Mouse (Mus musculus): ENCODE measurements around the gene Gtf3a. TPM values are rescaled to one million over a fixed set of nuclear protein-coding genes. Genes with fewer than 3 reads are reported as not detected.
"Not testable (repeated sequence)": the region's sequence is repeated elsewhere in the genome, so short reads cannot be mapped to it uniquely, and the experiment has no call there.

Gtf3a gene
- polyA plus RNA-seq, 1 experiment from 2014 or later: 64.9 TPM

DNA sequence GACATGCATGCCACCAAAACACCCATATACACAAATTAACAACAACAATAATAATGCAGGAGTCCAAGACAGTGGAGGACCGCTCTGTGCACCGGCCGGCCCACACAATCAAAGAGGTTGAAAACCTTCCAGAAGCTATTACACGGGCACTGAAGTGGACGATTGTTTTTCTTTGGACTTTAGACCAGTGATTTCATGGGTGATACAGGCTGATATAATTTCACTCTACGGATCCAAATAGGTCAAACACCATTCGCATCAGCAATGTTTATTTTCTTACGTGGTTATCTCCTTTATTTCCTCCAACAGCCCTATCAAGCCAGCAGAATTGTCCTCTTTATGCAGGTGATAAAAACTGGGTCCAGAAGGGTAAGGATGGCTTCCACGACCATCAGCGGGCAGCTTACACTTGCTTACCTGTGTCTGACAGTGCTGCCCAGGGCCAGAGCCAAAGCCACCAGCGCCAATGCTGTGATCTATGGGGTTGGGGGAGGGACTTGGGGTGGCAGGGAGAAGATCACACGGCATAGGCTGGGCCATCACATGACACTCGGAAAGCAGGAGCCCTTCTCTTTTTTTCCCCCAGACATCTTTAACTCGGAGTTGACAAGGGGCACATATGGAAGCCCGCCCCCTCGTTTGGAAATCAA lies 16.4 kb upstream of the Gtf3a start:
- no peaks in the 10 kb centered on the region for H3K36me3 ChIP-seq (ENCODE audit: control insufficient read depth, insufficient read depth)
- no peak overlapping the region for H3K9ac ChIP-seq (ENCODE audit: low read depth, low read length)
- no peaks in the 10 kb centered on the region for H3K4me1 ChIP-seq (replicated peaks; ENCODE audit: control insufficient read depth, insufficient read depth, low read length)
- peak; percentile 68 for ATAC-seq
- TF ChIP-seq CTCF (IDR thresholded peaks at IDR 0.05; ENCODE audit: low read depth): no peak
- no peaks in the 10 kb centered on the region for H3K9me3 ChIP-seq (ENCODE audit: control insufficient read depth)
- no peak overlapping the region for H3K27ac ChIP-seq (ENCODE audit: low read depth, low read length)
- no peak overlapping the region for H3K4me3 ChIP-seq (ENCODE audit: low read depth, low read length)
- 44% methylated on average over 16 of the region's 16 CpGs for WGBS
- no peaks in the 10 kb centered on the region for H3K27me3 ChIP-seq (replicated peaks; ENCODE audit: control insufficient read depth, insufficient read depth, low read length)
- H3K4me2 ChIP-seq (replicated peaks; ENCODE audit: low read depth): no peak overlapping the region

DNA sequence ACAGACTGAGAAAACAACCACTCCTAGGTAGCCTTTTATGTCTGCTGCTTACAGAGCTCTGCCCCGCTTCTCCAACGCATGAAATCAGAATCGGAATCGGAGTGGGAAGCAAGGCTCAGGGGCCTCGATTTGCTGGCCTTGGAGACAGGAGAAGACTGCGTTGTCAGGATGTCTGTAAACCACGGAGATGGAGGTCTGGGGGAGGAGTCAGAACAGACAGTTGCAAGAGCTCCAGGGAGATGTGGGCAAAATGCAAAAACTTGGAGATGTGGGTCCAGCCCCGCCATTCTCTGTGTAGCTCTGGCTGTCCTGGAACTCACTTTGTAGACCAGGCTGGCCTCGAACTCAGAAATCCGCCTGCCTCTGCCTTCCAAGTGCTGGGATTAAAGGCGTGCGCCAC lies 15.0 kb upstream of the Gtf3a start:
- Histone ChIP-seq H3K27me3 (replicated peaks; ENCODE audit: control insufficient read depth, insufficient read depth, low read length) (no peaks in the 10 kb centered on the region), H3K4me1 (replicated peaks; ENCODE audit: control insufficient read depth, insufficient read depth, low read length) (no peaks in the 10 kb centered on the region), H3K9ac (ENCODE audit: low read depth, low read length) (no peak overlapping the region), H3K4me3 (ENCODE audit: low read depth, low read length) (no peak overlapping the region), H3K4me2 (replicated peaks; ENCODE audit: low read depth) (no peak overlapping the region), H3K9me3 (ENCODE audit: control insufficient read depth) (no peaks in the 10 kb centered on the region), H3K36me3 (ENCODE audit: control insufficient read depth, insufficient read depth) (no peaks in the 10 kb centered on the region), H3K27ac (ENCODE audit: low read depth, low read length) (no peak overlapping the region)
- TF ChIP-seq CTCF (IDR thresholded peaks at IDR 0.05; ENCODE audit: low read depth): no peak
- no peak for ATAC-seq
- 79% methylated on average over 12 of the region's 12 CpGs for WGBS

DNA sequence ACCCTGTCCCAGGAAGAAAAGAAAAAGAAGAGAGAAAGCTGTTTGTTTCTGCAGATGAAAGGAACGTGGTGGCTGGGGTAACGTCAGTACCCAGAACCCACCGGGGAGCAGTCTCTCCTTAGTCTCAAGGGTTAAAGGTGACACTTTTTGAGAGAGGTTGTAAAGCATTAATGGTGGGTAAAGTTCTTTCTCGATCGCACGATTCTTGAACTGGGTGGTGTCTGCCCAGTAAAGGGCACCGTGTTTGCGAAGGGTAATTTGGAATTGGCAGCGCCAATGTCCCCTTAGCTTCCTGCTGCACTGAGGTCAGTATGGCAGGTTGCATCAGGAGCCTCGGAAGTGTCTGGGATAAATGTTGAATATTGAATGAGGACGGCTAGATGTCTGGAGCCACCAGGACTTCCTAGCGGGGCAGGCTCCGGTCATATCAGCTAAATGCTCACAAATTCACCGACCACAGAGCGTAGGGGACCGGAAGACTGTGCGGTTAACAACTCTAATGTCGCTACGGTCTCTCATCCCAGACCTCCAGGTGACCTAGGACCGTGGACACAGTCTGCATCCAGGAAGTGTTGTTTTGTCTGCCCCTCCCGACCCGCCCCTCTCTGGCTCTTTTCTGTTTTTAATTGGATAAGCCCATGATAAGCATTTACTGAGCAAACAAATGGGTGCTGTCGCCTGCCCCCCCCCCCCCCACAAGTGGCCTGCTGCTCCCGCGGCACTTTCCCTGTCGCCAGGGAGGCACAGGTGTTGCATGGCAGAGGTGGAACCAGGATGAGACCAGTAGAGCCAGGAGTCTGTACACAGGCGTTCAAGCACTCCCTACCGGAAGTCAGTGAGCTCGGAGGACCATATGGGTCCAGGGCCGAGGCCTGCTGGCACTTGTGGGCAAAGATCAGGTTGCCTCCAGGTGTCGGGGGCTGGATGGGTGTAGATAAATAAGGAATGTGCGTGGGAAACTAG lies 10.6 kb upstream of the Gtf3a start:
- H3K4me1 ChIP-seq (replicated peaks; ENCODE audit: control insufficient read depth, insufficient read depth, low read length): no peaks in the 10 kb centered on the region
- WGBS: 34% methylated on average over 32 of the region's 32 CpGs
- H3K27ac ChIP-seq (ENCODE audit: low read depth, low read length): peak overlapping the region; percentile 21; the same call in 1 of the 2 replicates
- no peaks in the 10 kb centered on the region for H3K36me3 ChIP-seq (ENCODE audit: control insufficient read depth, insufficient read depth)
- no peaks in the 10 kb centered on the region for H3K27me3 ChIP-seq (replicated peaks; ENCODE audit: control insufficient read depth, insufficient read depth, low read length)
- ATAC-seq: peak; percentile 76
- peak overlapping the region; percentile 51 for H3K4me2 ChIP-seq (replicated peaks; ENCODE audit: low read depth)
- H3K9ac ChIP-seq (ENCODE audit: low read depth, low read length): no peak overlapping the region
- no peaks in the 10 kb centered on the region for H3K9me3 ChIP-seq (ENCODE audit: control insufficient read depth)
- TF ChIP-seq CTCF (IDR thresholded peaks at IDR 0.05; ENCODE audit: low read depth): no peak
- no peak overlapping the region for H3K4me3 ChIP-seq (ENCODE audit: low read depth, low read length)

GRCm38 (mm10) chr5:146939109-146939796 lies 9.2 kb upstream of the Gtf3a start:
- WGBS: 82% methylated on average over 16 of the region's 16 CpGs
- ATAC-seq: no peak
- no peak overlapping the region for H3K9ac ChIP-seq (ENCODE audit: low read depth, low read length)
- no peaks in the 10 kb centered on the region for H3K36me3 ChIP-seq (ENCODE audit: control insufficient read depth, insufficient read depth)
- H3K27me3 ChIP-seq (replicated peaks; ENCODE audit: control insufficient read depth, insufficient read depth, low read length): no peaks in the 10 kb centered on the region
- no peak overlapping the region for H3K4me2 ChIP-seq (replicated peaks; ENCODE audit: low read depth)
- peak; percentile 70 for TF ChIP-seq CTCF (IDR thresholded peaks at IDR 0.05; ENCODE audit: low read depth)
- H3K27ac ChIP-seq (ENCODE audit: low read depth, low read length): no peak overlapping the region
- no peak overlapping the region for H3K4me3 ChIP-seq (ENCODE audit: low read depth, low read length)
- no peaks in the 10 kb centered on the region for H3K9me3 ChIP-seq (ENCODE audit: control insufficient read depth)
- H3K4me1 ChIP-seq (replicated peaks; ENCODE audit: control insufficient read depth, insufficient read depth, low read length): no peaks in the 10 kb centered on the region

DNA sequence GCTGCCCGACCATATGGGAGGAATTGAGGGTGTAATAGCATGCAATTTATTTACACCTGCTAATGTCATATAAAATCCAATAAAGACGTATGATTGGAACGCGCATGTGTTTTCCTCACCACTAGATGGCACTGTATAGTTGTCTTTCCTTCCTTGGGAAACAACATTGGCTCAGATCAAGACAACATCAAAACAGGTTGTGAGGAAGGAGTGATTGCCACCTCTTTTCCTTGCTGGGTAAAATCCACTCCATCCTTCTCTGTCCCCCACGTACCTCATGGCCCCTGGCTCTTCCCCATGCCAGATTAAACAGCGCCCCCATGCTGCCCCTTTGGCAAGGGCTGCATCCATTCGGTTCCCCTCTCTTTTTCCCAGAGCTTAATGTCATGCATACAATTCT lies 8.2 kb upstream of the Gtf3a start:
- no peak overlapping the region for H3K4me3 ChIP-seq (ENCODE audit: low read depth, low read length)
- no peak for ATAC-seq
- no peak overlapping the region for H3K4me2 ChIP-seq (replicated peaks; ENCODE audit: low read depth)
- no peak overlapping the region for H3K27ac ChIP-seq (ENCODE audit: low read depth, low read length)
- no peaks in the 10 kb centered on the region for H3K36me3 ChIP-seq (ENCODE audit: control insufficient read depth, insufficient read depth)
- WGBS: 23% methylated on average over 7 of the region's 7 CpGs
- TF ChIP-seq CTCF (IDR thresholded peaks at IDR 0.05; ENCODE audit: low read depth): peak; percentile 90
- H3K9ac ChIP-seq (ENCODE audit: low read depth, low read length): no peak overlapping the region
- no peaks in the 10 kb centered on the region for H3K27me3 ChIP-seq (replicated peaks; ENCODE audit: control insufficient read depth, insufficient read depth, low read length)
- H3K9me3 ChIP-seq (ENCODE audit: control insufficient read depth): no peaks in the 10 kb centered on the region
- H3K4me1 ChIP-seq (replicated peaks; ENCODE audit: control insufficient read depth, insufficient read depth, low read length): no peaks in the 10 kb centered on the region

GRCm38 (mm10) chr5:146941939-146942338 lies 6.5 kb upstream of the Gtf3a start:
- H3K27me3 ChIP-seq (replicated peaks; ENCODE audit: control insufficient read depth, insufficient read depth, low read length); H3K9me3 ChIP-seq (ENCODE audit: control insufficient read depth); ATAC-seq; H3K36me3 ChIP-seq (ENCODE audit: control insufficient read depth, insufficient read depth); H3K27ac ChIP-seq (ENCODE audit: low read depth, low read length); H3K4me1 ChIP-seq (replicated peaks; ENCODE audit: control insufficient read depth, insufficient read depth, low read length); H3K4me2 ChIP-seq (replicated peaks; ENCODE audit: low read depth); H3K9ac ChIP-seq (ENCODE audit: low read depth, low read length); H3K4me3 ChIP-seq (ENCODE audit: low read depth, low read length): not testable (repeated sequence)
- WGBS: 47% methylated on average over 2 of the region's 2 CpGs

Measured in intestine, postnatal 0 days (tissue).